Mouse (Mus musculus) CH12.LX (cell line): ENCODE measurements around the gene Fam89b. TPM values are rescaled to one million over a fixed set of nuclear protein-coding genes. Genes with fewer than 3 reads are reported as not detected.

Experiments used
- DNase-seq: peaks from one replicate; pipeline ENCODE4 v3.0.0-alpha.2; 2013; ENCODE audit errors: extremely low read depth
- H3K27ac ChIP-seq: 2 replicates; pipeline ENCODE4 v1.5.1; 2012; ENCODE audit warnings: low read depth, mild to moderate bottlenecking, control low read depth, moderate library complexity; ENCODE audit not compliant: insufficient read depth
- H3K27me3 ChIP-seq: replicated peaks from 2 replicates; pipeline ENCODE3; 2012; ENCODE audit warnings: inconsistent platforms
- H3K36me3 ChIP-seq, 2 experiments: replicated peaks in 1 of 2; 2 replicates each; pipeline versions ENCODE3 to v1.6.1; 2012; ENCODE audit warnings: inconsistent platforms in 1 of 2, low read length in 1 of 2, mild to moderate bottlenecking in 1 of 2, mixed read lengths in 1 of 2, moderate library complexity in 1 of 2; ENCODE audit not compliant: control insufficient read depth in 1 of 2, insufficient read depth in 1 of 2
- H3K4me1 ChIP-seq, 2 experiments: 2 replicates each; pipeline ENCODE4 v1.6.1; 2012; ENCODE audit warnings: inconsistent platforms in 1 of 2, moderate library complexity in 1 of 2; ENCODE audit not compliant: insufficient read depth in 2 of 2, control insufficient read depth in 1 of 2
- H3K4me2 ChIP-seq: 2 replicates; pipeline ENCODE4 v1.6.1; 2012; ENCODE audit warnings: low read depth, mild to moderate bottlenecking, control low read depth; ENCODE audit not compliant: poor library complexity, insufficient read depth, severe bottlenecking
- H3K4me3 ChIP-seq, 3 experiments: fragments of 150-350 bp in 1 of 3; sonication (generic) in 1 of 3; replicated peaks in 1 of 3; 2 replicates each; pipeline versions ENCODE3 to v1.5.1; 2011 to 2012; ENCODE audit warnings: low read depth in 2 of 3, low read length in 2 of 3, mild to moderate bottlenecking in 2 of 3, moderate library complexity in 2 of 3, control low read depth in 1 of 3, improper control_type of control experiment in 1 of 3, inconsistent platforms in 1 of 3, mixed read lengths in 1 of 3; ENCODE audit not compliant: poor library complexity in 1 of 3
- H3K79me2 ChIP-seq: replicated peaks from 2 replicates; pipeline ENCODE4 v1.6.1; 2012; ENCODE audit warnings: mild to moderate bottlenecking, moderate library complexity; ENCODE audit not compliant: control insufficient read depth, poor library complexity, insufficient read depth, severe bottlenecking; ENCODE audit errors: extremely low read depth
- H3K9ac ChIP-seq: 2 replicates; pipeline ENCODE4 v1.6.1; 2012; ENCODE audit warnings: low read depth, mild to moderate bottlenecking, control low read depth, moderate library complexity; ENCODE audit not compliant: insufficient read depth
- H3K9me3 ChIP-seq: replicated peaks from 2 replicates; pipeline ENCODE3; 2012; ENCODE audit warnings: low read length, inconsistent platforms, mixed read lengths
- BHLHE40 ChIP-seq: IDR thresholded peaks from 2 replicates; pipeline ENCODE4 v1.6.1; 2011; ENCODE audit warnings: mild to moderate bottlenecking, low read depth, low read length, improper control_type of control experiment
- CHD1 ChIP-seq: IDR thresholded peaks from 2 replicates; pipeline ENCODE4 v1.6.1; 2012; ENCODE audit warnings: low read depth, low read length, improper control_type of control experiment, inconsistent platforms
- CHD2 ChIP-seq: IDR thresholded peaks from 2 replicates; pipeline ENCODE4 v1.6.1; 2011; ENCODE audit warnings: low read length, improper control_type of control experiment
- CTCF ChIP-seq, 2 experiments: IDR thresholded peaks in 1 of 2; conservative IDR thresholded peaks in 1 of 2; 2 replicates each; pipeline ENCODE4 v1.5.1; 2011 to 2012; ENCODE audit warnings: low read depth in 2 of 2, low read length in 2 of 2, improper control_type of control experiment in 1 of 2, inconsistent platforms in 1 of 2, mild to moderate bottlenecking in 1 of 2, moderate library complexity in 1 of 2
- E2F4 ChIP-seq: IDR thresholded peaks from 2 replicates; pipeline ENCODE4 v1.6.1; 2011; ENCODE audit warnings: low read depth, low read length, improper control_type of control experiment; ENCODE audit not compliant: insufficient replicate concordance
- ELF1 ChIP-seq: IDR thresholded peaks from 2 replicates; pipeline ENCODE4 v1.6.1; 2014; ENCODE audit warnings: low read depth, mild to moderate bottlenecking, inconsistent platforms, low read length, improper control_type of control experiment
- EP300 ChIP-seq: IDR thresholded peaks from 2 replicates; pipeline ENCODE4 v1.6.1; 2011; ENCODE audit warnings: low read length, improper control_type of control experiment
- GABPA ChIP-seq: IDR thresholded peaks from 2 replicates; pipeline ENCODE4 v1.6.1; 2012; ENCODE audit warnings: low read depth, low read length, improper control_type of control experiment, inconsistent platforms; ENCODE audit not compliant: insufficient replicate concordance
- IRF4 ChIP-seq: IDR thresholded peaks from 2 replicates; pipeline ENCODE4 v1.6.1; 2014; ENCODE audit warnings: low read depth, mild to moderate bottlenecking, inconsistent platforms, low read length, improper control_type of control experiment
- MEF2A ChIP-seq: IDR thresholded peaks from 2 replicates; pipeline ENCODE4 v1.6.1; 2014; ENCODE audit warnings: low read depth, mild to moderate bottlenecking, inconsistent platforms, low read length, improper control_type of control experiment, borderline replicate concordance
- MXI1 ChIP-seq: IDR thresholded peaks from 2 replicates; pipeline ENCODE4 v1.6.1; 2011; ENCODE audit warnings: mild to moderate bottlenecking, low read depth, low read length, improper control_type of control experiment
- MYC ChIP-seq: IDR thresholded peaks from 2 replicates; pipeline ENCODE4 v1.6.1; 2011; ENCODE audit warnings: low read depth, mild to moderate bottlenecking, improper control_type of control experiment, low read length
- NELFE ChIP-seq: IDR thresholded peaks from 2 replicates; pipeline ENCODE4 v1.6.1; 2011; ENCODE audit warnings: low read depth, low read length, improper control_type of control experiment
- POLR2A ChIP-seq: IDR thresholded peaks from 2 replicates; pipeline ENCODE4 v1.6.1; 2011; ENCODE audit warnings: low read depth, mild to moderate bottlenecking, improper control_type of control experiment, low read length
- RAD21 ChIP-seq: IDR thresholded peaks from 2 replicates; pipeline ENCODE4 v1.6.1; 2011; ENCODE audit warnings: low read depth, mild to moderate bottlenecking, low read length, improper control_type of control experiment, moderate library complexity
- TCF12 ChIP-seq: IDR thresholded peaks from 2 replicates; pipeline ENCODE4 v1.6.1; 2014; ENCODE audit warnings: low read depth, mild to moderate bottlenecking, inconsistent platforms, low read length, improper control_type of control experiment
- ZC3H11A ChIP-seq: IDR thresholded peaks from 2 replicates; pipeline ENCODE4 v1.6.1; 2012; ENCODE audit warnings: low read depth, mild to moderate bottlenecking, inconsistent platforms, low read length, improper control_type of control experiment
- ZKSCAN1 ChIP-seq: IDR thresholded peaks from 2 replicates; pipeline ENCODE4 v1.6.1; 2012; ENCODE audit warnings: low read depth, inconsistent platforms, low read length, improper control_type of control experiment, borderline replicate concordance
- dilution Hi-C: fragments of 300-500 bp; cut with MboI; formaldehyde crosslinking; loops from 2 replicates; pipeline ENCODE4 v1.14.3; 2020; ENCODE audit warnings: low sequenced_read_pairs; ENCODE audit not compliant: extremely low pct_unique_long_range_greater_than_20kb, extremely low pct_ligation_motif_present
- in situ Hi-C: fragments of 300-500 bp; cut with MboI; formaldehyde crosslinking; loops from 3 replicates; pipeline ENCODE4 v1.14.3; 2019; ENCODE audit warnings: low sequenced_read_pairs, low pct_ligation_motif_present, low pct_unique_long_range_greater_than_20kb, mixed read lengths
- polyA plus RNA-seq: library from polyadenylated mRNA; unstranded; fragments of >175 nt; gene quantifications from 2 replicates; pipeline ENCODE4 v1.2.1, GENCODE M21; 2012; ENCODE audit warnings: low read depth; ENCODE audit not compliant: insufficient read length
- total RNA-seq, 2 experiments: library from RNA; depleted of rRNA; stranded (reverse); fragments of 300-350 nt in 1 of 2; fragments of >200 nt in 1 of 2; gene quantifications; 2 replicates each; pipeline ENCODE4 v1.2.3; 2012 to 2014

The Fam89b gene
- total and polyA plus RNA-seq, 3 experiments, result 7.5 to 13.4 (median 9.2) TPM

DNA sequence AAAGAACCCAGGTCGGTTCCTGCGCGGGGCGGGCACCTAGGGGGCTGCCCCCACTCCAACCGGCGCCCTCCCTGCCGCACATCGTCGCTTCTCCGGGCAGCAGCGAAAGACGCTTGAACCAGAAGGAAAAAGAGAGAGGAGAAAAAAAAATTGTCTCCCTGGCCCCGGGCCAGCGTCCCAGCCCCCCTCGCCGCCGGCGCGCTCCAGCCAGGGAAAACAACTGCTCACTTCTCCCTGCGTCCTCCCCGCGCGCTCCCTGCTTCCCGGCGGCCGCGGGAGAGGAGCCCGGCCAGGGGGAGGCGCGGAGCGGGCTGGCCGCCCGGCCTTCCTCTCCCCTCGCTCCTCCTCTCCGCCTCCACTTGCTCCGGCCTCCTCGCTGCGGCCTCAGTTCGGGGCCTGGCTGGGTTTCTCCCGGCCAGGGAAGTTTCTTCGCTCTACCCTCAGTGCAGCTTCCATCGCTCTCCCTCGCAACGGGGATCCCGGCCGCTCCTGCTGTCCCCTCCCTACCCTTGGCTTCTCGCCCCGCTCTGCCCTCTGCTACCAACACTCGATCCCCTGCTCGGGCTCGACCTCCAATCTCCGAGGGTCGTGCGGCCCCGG lies 12.3 kb upstream of the Fam89b start:
- Histone ChIP-seq H3K9me3 (no peaks in the 10 kb centered on the region), H3K27ac (no peak overlapping the region), H3K4me1 (peaks cover 13 to 16% of the 10 kb centered on the region in 2 experiments), H3K4me2 (no peak overlapping the region), H3K36me3 (no peaks in the 10 kb centered on the region), H3K9ac (no peak overlapping the region), H3K79me2 (no peaks in the 10 kb centered on the region), H3K4me3 (no peak overlapping the region), H3K27me3 (peaks cover 33% of the 10 kb centered on the region)
- in situ Hi-C loops (no loop called here), dilution Hi-C loops (no loop called here)
- TF ChIP-seq BHLHE40, result no peak
- no peak for TF ChIP-seq EP300
- no peak for TF ChIP-seq ELF1
- TF ChIP-seq NELFE, result no peak
- TF ChIP-seq CHD1, result no peak
- TF ChIP-seq E2F4, result no peak
- no peak for TF ChIP-seq GABPA
- TF ChIP-seq MYC, result no peak
- TF ChIP-seq RAD21, result no peak
- TF ChIP-seq TCF12, result no peak
- no peak for TF ChIP-seq ZKSCAN1
- no peak for DNase-seq

DNA sequence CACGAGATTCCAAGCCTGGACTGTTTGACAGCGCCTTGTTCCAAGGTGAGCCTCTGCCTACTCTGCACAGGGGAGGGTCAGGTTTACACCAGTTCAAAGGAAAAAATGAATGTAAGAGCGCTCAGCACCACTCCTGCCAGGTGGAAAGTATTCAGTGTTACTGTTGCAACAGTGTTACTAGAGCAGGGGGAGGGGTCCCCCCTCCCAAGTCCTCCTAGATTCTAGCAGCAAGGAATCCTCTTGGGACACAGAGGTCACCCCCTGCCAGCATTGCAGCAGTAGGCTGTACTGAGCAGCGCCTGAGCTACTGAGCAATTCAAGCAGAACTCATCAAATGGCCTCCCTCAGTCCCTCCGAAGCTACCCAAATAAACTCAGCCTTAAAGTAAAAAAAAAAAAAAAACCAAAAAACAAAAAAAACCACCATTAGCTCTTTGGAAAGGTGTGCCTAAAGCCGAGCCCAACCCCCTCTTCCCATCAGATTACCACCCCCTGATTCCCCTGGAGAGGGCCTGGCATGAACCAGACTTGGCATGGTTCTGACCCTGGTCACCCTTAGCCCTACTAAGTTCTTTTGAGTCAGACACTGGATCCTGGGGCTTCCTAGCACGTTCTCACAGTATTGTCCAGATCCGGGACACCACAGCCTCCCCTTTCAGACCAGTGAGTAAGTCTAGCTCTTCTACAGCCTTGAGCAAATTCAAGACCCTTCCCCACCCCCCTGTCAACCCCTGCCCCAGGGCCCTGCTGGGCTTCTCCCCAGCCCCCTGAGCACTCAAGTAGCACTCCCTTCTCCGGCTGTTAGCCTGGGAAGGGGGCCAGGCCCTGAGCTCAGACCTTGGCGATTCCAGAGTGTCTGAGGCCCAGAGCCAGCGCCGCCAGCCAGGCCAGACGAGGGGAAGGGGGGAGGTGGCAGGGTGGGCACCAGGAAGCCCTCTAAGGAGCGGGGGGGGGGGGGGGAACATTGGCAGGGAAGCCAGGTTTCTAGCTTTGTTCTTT lies 11.2 kb upstream of the Fam89b start, which contains the start of gene Ltbp3:
Ltbp3 (plus strand) TSS at position 585 of the 998 bp plus-strand sequence.
- in situ Hi-C loops, result no loop called here
- H3K4me2 ChIP-seq, result no peak within 1 kb of the TSS
- H3K9me3 ChIP-seq, result no peaks in the 10 kb centered on the region
- dilution Hi-C loops, result no loop called here
- no peak within 1 kb of the TSS for H3K27ac ChIP-seq
- H3K36me3 ChIP-seq, result no peaks in the 10 kb centered on the region
- TF ChIP-seq CTCF (conservative IDR thresholded peaks at IDR 0.05 in 1 of 2, IDR thresholded peaks at IDR 0.05 in 1 of 2; ENCODE audit: low read depth in 2 of 2, low read length in 2 of 2) (no peak), MEF2A (no peak), CHD2 (no peak), ZC3H11A (no peak), MXI1 (no peak), IRF4 (no peak), POLR2A (no peak)
- peaks cover 39% of the 10 kb centered on the region for H3K27me3 ChIP-seq
- no peak for DNase-seq
- peaks cover 9 to 13% of the 10 kb centered on the region in 2 experiments for H3K4me1 ChIP-seq
- H3K4me3 ChIP-seq, result no peak within 1 kb of the TSS
- H3K79me2 ChIP-seq, result no peaks in the 10 kb centered on the region
- H3K9ac ChIP-seq, result no peak within 1 kb of the TSS
